Mouse (Mus musculus) hindbrain, embryonic 16.5 days (tissue): ENCODE data around the gene Pax3. TPM values are rescaled to one million over a fixed set of nuclear protein-coding genes. Genes with fewer than 3 reads are reported as not detected.

Source experiments
- ATAC-seq: fragments of 200-750 bp; cut with Nextera tagmentation; 2 replicates; pipeline ENCODE4 v1.8.0; 2017; ENCODE audit warnings: moderate TSS enrichment, moderate library complexity
- H3K27ac ChIP-seq: fragments of 300-500 bp; sonication (generic); 2 replicates; pipeline ENCODE4 v1.5.1; 2014; ENCODE audit warnings: low read depth, mild to moderate bottlenecking, control low read depth, low read length, moderate library complexity
- H3K27me3 ChIP-seq: fragments of 300-500 bp; sonication (generic); replicated peaks from 2 replicates; pipeline ENCODE4 v1.6.1; 2014; ENCODE audit warnings: low read length; ENCODE audit not compliant: control insufficient read depth, insufficient read depth
- H3K36me3 ChIP-seq: fragments of 300-500 bp; sonication (generic); 2 replicates; pipeline ENCODE4 v1.6.1; 2014; ENCODE audit warnings: mild to moderate bottlenecking, low read length, moderate library complexity, mixed read lengths; ENCODE audit not compliant: control insufficient read depth, insufficient read depth
- H3K4me1 ChIP-seq: fragments of 300-500 bp; sonication (generic); 2 replicates; pipeline ENCODE4 v1.6.1; 2014; ENCODE audit warnings: low read depth, low read length; ENCODE audit not compliant: control insufficient read depth, insufficient read depth
- H3K4me2 ChIP-seq: fragments of 300-500 bp; sonication (generic); 2 replicates; pipeline ENCODE4 v1.6.1; 2014; ENCODE audit warnings: mild to moderate bottlenecking, low read length, control low read depth, moderate library complexity
- H3K4me3 ChIP-seq: fragments of 300-500 bp; sonication (generic); 2 replicates; pipeline ENCODE4 v1.5.1; 2014; ENCODE audit warnings: mild to moderate bottlenecking, low read length, control low read depth, moderate library complexity
- H3K9ac ChIP-seq: fragments of 300-500 bp; sonication (generic); 2 replicates; pipeline ENCODE4 v1.6.1; 2014; ENCODE audit warnings: low read depth, mild to moderate bottlenecking, control low read depth, low read length, moderate library complexity
- H3K9me3 ChIP-seq: fragments of 300-500 bp; sonication (generic); 2 replicates; pipeline ENCODE4 v1.6.1; 2014; ENCODE audit warnings: mild to moderate bottlenecking, low read length, moderate library complexity; ENCODE audit not compliant: control insufficient read depth
- WGBS: fragments of 180-500 bp; shearing (Covaris S2); extraction: QIAGEN DNeasy Blood & Tissue Kit; methylation state at CpG from one replicate; pipeline ENCODE4 v1.1.7; 2014; 5-methylcytosine and 5-hydroxymethylcytosine counted together
- polyA plus RNA-seq: library from polyadenylated mRNA; unstranded; fragments of >200 nt; fragmentation: Nextera tagmentation; extraction: Ambion mirVana; gene quantifications from 2 replicates; pipeline ENCODE4 v1.2.1, GENCODE M21; 2015

Pax3 gene
- polyA plus RNA-seq, 1 experiment from 2014 or later, result 11.7 TPM

- no peaks in the 10 kb centered on the region for H3K27me3 ChIP-seq
- H3K4me2 ChIP-seq, result no peak overlapping the region
- H3K9me3 ChIP-seq, result no peaks in the 10 kb centered on the region
- no peaks in the 10 kb centered on the region for H3K36me3 ChIP-seq
- H3K4me1 ChIP-seq, result no peaks in the 10 kb centered on the region
- no peak overlapping the region for H3K4me3 ChIP-seq
- no peak for ATAC-seq
- H3K27ac ChIP-seq, result no peak overlapping the region
- 65% methylated on average over 2 of the region's 2 CpGs for WGBS
- H3K9ac ChIP-seq, result no peak overlapping the region
Observed at GRCm38 (mm10) chr1:78088646-78089045, 108.3 kb downstream of the Pax3 start.

- no peaks in the 10 kb centered on the region for H3K27me3 ChIP-seq
- no peak overlapping the region for H3K4me3 ChIP-seq
- no peak overlapping the region for H3K27ac ChIP-seq
- H3K4me1 ChIP-seq, result no peaks in the 10 kb centered on the region
- H3K4me2 ChIP-seq, result no peak overlapping the region
- H3K9ac ChIP-seq, result no peak overlapping the region
- WGBS, result 45% methylated on average over 18 of the region's 18 CpGs
- H3K36me3 ChIP-seq, result no peaks in the 10 kb centered on the region
- H3K9me3 ChIP-seq, result no peaks in the 10 kb centered on the region
- ATAC-seq, result no peak
Observed at GRCm38 (mm10) chr1:78081761-78082160, 115.2 kb downstream of the Pax3 start.

- H3K4me2 ChIP-seq, result no peak overlapping the region
- 56% methylated on average over 5 of the region's 5 CpGs for WGBS
- no peaks in the 10 kb centered on the region for H3K27me3 ChIP-seq
- no peak overlapping the region for H3K27ac ChIP-seq
- no peak for ATAC-seq
- no peaks in the 10 kb centered on the region for H3K4me1 ChIP-seq
- no peaks in the 10 kb centered on the region for H3K36me3 ChIP-seq
- H3K9me3 ChIP-seq, result no peaks in the 10 kb centered on the region
- H3K4me3 ChIP-seq, result no peak overlapping the region
- no peak overlapping the region for H3K9ac ChIP-seq
Observed at GRCm38 (mm10) chr1:78060850-78061249, 136.1 kb downstream of the Pax3 start.

DNA sequence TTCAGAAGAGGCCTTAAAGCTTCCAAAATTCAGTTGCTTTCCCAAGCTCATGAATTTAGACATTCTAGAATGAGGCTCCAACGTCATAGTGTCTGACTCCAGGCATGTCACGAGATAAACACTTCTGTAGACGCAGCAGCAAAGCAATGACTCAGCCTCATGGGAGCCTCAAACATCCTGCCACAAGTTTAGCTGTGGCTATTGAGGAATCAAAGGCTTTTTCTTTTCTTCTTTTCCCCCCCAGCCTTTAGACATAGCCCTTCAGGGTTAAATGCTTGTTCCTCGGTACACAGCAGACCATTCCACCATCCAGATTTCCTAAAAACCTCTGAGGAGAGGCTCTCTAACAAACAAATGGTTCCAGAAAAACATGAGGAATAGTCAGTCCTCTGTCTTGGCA, 139.0 kb downstream of the Pax3 start:
- H3K27ac ChIP-seq, result no peak overlapping the region
- 81% methylated on average over 4 of the region's 4 CpGs for WGBS
- H3K9me3 ChIP-seq, result no peaks in the 10 kb centered on the region
- H3K36me3 ChIP-seq, result no peaks in the 10 kb centered on the region
- H3K4me1 ChIP-seq, result no peaks in the 10 kb centered on the region
- H3K9ac ChIP-seq, result no peak overlapping the region
- H3K4me2 ChIP-seq, result no peak overlapping the region
- ATAC-seq, result no peak
- no peaks in the 10 kb centered on the region for H3K27me3 ChIP-seq
- H3K4me3 ChIP-seq, result no peak overlapping the region

- Histone ChIP-seq H3K4me1 (no peaks in the 10 kb centered on the region), H3K9ac (no peak overlapping the region), H3K27ac (no peak overlapping the region), H3K4me2 (no peak overlapping the region), H3K9me3 (no peaks in the 10 kb centered on the region), H3K36me3 (no peaks in the 10 kb centered on the region), H3K27me3 (no peaks in the 10 kb centered on the region), H3K4me3 (no peak overlapping the region)
- WGBS, result 74% methylated on average over 6 of the region's 6 CpGs
- no peak for ATAC-seq
Observed at GRCm38 (mm10) chr1:78053677-78054076, 143.3 kb downstream of the Pax3 start.

Other genes with a start within 250 kb of the Pax3 start
- gene Sgpp2, start 113.2 kb upstream of the Pax3 start, polyA plus RNA-seq, result 2.7 and 2.8 TPM in 2 replicates